Mouse (Mus musculus): Measurements from ENCODE around the gene Zfp715.

Gene Zfp715

GRCm38 (mm10) chr7:43313013-43313428, at the start of gene Zfp715:
Zfp715 (minus strand) TSS chr7:43313294.
- peak; percentile 97 for DNase-seq

DNA sequence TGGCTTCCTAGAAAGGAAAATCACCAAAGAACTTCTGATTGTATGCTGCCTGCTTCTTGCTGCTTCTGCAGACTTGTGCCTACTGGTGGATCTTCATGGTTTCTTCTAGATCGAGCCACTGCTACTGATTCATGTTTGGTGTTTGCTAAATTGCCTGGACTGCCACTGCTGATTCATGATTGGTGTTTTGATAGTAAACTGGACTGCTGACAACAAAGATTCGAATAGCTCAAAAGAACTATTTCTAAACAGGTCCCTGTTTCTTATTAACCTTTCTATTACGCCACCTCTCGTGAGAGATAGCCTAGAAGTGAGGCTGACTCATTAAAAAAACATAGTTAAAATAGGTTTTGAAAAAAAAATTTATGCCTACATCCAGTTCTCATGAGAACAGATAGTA, 48.9 kb upstream of the Zfp715 start:
- DNase-seq: no peak

GRCm38 (mm10) chr7:43361442-43361841, 48.3 kb upstream of the Zfp715 start:
- no peak for DNase-seq

DNA sequence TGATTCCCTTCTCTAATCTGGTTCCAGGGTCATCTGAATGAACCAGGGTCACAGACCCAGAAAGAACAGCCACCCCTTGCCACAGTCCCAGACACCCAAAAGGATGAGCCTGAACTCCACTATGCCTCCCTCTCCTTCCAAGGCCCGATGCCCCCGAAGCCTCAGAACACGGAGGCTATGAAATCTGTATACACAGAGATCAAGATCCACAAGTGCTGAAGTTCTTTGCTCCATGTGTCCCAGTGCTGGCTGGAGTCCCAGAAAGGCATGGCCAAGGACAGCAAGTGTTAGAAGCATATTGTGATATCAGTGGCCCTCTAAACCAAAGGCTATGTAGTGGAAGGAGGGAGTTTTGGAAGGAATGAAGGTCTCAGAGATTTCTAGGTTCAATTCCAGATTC, 45.5 kb upstream of the Zfp715 start:
- no peak for DNase-seq

DNA sequence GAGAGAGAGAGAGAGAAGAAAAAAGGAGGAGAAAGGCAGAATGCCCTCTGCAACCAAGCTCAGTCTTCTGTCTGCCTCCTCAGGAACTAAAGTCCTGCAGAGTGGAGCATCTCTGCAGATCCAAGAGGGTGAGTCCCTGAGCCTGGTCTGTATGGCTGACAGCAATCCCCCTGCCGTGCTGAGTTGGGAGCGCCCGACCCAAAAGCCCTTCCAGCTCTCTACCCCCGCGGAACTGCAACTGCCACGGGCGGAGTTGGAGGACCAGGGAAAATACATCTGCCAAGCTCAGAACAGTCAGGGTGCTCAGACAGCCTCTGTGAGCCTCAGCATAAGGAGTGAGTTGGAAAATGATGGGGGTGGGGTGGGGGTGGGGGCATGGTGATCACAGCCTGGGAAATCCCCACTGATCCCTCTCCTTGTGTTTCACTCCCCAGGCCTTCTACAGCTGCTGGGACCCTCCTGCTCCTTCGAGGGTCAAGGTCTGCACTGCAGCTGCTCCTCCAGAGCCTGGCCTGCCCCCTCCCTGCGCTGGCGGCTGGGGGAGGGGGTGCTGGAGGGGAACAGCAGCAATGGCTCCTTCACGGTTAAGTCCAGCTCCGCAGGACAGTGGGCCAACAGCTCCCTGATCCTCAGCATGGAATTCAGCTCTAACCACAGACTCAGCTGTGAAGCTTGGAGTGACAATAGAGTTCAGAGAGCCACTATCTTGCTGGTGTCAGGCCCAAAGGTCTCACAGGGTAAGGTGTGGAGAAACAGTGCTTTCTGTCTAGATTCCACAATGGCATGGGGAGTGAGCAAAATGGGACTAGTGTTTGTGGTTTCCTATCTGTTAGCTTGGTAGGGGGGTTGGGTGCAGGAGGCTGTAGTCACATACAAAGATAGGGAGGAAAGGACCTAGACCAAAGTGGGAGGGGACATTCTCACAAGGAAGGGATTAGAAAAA, 42.1 kb upstream of the Zfp715 start:
- DNase-seq: peak; percentile 26

- DNase-seq: no peak
Observed at GRCm38 (mm10) chr7:43353758-43354157, 40.7 kb upstream of the Zfp715 start.

DNA sequence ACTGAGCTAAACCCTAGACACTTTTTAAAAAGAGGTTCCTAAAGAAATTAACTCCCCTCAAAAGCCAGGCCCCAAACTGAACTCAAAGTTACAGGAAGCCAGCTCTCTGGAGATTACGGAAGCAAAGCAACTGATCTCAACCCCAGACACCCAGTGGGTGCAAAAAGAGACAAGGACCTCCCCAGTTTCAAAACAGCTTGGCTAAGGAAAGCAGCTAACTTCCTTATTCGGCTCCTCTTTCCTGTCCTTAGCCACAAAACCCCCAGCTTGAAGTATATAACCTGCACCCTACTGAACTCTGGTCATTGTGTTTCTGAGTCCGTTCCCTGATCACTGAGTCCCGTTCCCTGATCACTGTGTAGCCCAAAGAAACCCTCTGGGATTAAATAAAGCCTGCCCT, 40.0 kb upstream of the Zfp715 start:
- DNase-seq: peak; percentile 59

DNA sequence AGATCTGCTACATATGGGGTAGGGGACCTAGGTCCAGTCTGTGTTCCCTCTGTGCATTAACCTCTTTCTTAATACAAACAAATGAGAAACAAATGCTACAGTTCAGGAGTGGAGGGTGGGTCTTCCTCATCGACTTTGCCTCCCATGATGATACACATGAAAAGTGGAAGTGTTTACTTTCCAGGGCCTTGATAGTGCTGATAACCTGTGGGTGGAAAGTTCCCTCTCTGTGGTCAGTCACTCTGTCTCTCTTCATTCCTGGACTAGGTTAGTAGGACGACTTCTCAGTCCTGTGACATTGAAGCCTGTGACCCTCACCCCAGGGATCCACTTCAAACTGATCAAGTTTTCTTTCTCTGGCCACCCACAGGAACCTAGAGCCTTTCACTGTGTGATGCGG, 38.1 kb upstream of the Zfp715 start, which contains the start of gene Siglecf:
Gene Siglecf, plus strand, starts transcription at position 188 of the 400 bp plus-strand sequence.
- no peak for DNase-seq

GRCm38 (mm10) chr7:43349623-43350022, 36.5 kb upstream of the Zfp715 start:
- DNase-seq: peak; percentile 15

- DNase-seq: no peak
Observed at GRCm38 (mm10) chr7:43346571-43346970, 33.5 kb upstream of the Zfp715 start.

- DNase-seq: no peak
Observed at GRCm38 (mm10) chr7:43346148-43346547, 33.1 kb upstream of the Zfp715 start.

DNA sequence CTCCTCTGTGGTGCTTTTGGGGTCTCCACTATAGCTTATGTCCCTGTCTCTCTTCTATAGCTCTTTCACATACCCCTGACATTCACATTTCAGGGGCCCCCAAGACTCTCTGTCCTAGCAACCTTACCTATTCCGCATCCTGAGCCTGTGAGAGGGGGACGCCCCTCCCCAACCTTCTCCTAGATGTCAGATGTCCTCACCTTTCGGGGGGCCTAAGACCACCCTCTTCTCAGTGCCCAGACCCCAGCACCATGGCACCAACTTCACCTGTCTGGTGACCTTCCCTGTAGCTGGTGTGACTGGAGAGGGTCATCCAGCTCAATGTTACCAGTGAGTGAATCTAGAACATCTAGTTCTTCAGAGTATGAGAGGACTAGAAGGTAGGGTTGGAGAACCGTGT, 31.4 kb upstream of the Zfp715 start:
- no peak for DNase-seq

DNA sequence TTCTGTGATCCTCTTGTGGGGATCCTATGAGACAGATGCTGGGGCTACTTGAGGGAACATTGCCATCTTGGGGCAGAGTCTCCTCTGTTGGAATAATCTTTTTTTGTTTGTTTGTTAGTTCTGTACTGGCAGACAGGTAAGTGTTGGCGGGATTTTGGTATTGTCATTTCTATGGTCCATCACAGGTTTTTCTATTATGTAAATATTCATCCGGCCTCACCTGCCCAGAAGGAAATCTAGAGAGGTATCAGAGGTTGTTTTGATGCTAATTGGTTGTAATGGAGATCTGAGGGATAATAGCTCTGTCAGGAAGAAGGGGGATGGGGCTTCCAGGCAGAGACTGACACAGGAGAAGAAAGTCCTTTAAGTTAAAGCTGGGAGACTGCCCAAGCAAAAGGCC, 30.9 kb upstream of the Zfp715 start:
- no peak for DNase-seq

DNA sequence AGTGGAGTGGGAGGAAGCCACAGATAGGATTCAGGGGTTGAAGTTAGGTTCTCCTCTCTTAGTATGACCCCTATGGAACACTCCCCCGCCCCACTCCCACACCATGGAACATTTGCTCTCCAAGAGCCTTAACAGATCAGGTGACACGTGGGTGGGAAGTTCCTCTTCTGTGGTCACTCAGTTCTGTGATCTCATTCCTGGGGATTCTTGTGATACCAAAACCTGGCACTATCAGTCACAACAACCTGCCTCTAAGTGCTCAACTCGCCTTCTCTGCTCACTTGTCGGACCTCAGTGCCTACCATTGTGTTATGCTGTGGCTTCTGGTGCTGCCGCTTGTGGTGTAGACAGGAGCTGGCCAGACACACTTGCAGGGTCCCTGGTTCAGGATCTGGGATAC, 30.1 kb upstream of the Zfp715 start:
- DNase-seq: no peak

DNA sequence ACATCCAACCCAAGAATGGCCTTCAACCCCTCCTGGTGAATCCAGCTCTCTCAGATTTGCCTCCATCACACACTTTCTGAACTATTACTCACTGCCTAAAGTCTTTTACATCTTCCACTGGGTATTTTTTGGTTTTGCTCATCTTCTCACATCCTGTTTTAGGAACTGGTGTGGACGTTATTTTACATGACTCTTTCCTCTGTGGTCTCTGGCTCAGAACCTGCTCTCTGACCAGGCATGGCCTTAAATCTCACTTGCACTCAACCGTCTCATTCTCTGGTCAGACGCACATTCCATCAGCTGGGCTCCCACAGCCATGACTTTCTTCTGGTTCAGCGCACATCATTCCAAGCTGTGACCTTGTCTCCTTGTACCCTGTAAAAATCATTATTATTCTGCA, 27.7 kb upstream of the Zfp715 start:
- no peak for DNase-seq

GRCm38 (mm10) chr7:43333899-43334298, 20.8 kb upstream of the Zfp715 start:
- no peak for DNase-seq

GRCm38 (mm10) chr7:43333203-43333602, 20.1 kb upstream of the Zfp715 start:
- no peak for DNase-seq

- no peak for DNase-seq
Observed at GRCm38 (mm10) chr7:43328101-43328500, 15.0 kb upstream of the Zfp715 start.

DNA sequence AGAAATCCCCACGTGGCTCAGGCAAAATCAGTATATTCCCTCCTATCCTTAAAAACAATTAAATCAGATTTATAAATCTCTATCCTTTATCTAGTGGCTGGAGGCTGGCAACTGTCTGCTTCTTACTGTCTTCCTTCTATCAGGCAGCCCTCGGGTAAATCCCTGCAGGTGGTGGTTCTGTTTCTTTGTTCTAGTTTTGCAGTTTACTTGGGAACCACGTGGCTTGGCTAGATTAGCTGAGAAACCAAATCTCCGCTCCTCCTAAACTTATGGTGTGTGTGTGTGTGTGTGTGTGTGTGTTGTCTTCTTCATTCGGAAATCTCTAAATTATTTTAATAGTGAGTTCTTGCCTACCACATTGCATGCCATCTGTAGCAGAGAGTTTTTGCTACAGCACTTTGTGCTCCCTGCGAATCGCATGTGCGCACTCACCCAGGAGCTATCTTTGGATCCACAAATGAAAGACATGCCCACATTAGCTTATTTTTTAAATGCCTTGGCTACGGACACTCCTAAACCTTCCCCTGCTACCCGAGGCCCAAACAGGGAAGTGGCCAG, 13.2 kb upstream of the Zfp715 start:
- peak; percentile 57 for DNase-seq

DNA sequence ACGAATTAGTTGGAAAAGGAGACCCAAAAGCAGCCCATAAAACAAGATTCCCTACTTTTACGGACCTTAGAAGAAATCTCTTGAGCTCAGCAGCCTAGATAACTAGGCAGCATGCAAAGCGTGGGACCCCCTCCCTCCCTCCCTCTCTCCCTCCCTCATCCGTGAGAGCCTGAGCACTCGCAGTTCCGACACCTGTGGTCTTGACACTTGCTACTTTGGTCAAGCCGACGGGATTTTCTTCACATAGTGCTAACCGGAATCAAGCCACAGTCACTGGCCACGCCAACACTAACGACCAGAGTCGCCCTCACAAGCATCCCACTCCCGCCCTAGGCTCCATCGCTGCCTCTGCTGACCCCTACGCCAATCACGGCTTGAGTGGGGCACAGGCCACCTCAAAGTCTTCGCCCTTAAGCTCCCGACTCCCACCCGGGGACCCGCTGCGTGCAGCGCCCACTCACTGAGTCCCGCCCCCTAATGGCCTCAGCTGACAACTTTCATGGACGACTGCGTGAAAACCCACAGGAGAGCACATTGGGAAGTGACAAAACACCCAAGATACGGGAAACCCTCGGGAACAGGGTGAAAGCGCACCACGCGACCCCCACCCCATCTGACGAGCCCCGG, 595 bp downstream of the Zfp715 start:
- no peak for DNase-seq

DNA sequence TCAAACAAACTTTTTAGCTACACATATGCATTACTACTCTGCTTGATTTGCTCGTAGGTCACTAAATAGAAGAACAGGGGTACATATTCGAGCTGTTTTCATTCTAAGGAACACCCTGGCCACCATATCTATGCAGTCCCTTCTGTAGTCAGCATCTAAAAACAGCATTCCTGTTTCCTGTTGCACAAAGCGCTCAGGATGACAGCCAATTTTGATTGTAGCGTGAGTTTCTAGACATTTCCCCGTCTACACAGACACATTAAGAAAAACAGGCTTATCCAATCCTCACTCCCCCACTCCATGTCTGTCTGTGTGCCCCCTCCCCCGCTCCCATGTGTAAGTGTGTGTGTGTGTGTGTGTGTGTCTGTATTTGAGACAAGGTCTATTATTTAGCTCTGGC, 1.5 kb downstream of the Zfp715 start:
- no peak for DNase-seq

DNA sequence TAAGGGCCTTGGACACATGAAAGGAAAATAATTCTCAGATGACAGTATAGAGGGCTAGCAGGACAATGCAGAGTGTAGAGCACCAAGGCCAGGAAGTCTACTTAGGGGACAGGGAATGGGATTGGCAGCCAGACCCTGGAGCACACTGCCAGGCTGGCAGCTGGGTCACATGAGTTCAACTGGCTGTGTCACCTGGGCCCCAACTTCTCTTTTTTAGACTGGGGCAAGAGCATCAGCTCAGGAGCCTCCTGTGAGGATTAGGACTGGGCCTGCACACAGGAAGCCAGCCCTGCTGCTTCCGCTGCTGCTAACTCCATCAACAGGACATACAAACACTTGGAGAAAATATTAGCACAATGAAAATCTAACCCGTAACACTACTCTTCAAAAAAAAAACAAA, 4.0 kb downstream of the Zfp715 start:
- DNase-seq: no peak

GRCm38 (mm10) chr7:43305235-43305634, 7.9 kb downstream of the Zfp715 start:
- no peak for DNase-seq

DNA sequence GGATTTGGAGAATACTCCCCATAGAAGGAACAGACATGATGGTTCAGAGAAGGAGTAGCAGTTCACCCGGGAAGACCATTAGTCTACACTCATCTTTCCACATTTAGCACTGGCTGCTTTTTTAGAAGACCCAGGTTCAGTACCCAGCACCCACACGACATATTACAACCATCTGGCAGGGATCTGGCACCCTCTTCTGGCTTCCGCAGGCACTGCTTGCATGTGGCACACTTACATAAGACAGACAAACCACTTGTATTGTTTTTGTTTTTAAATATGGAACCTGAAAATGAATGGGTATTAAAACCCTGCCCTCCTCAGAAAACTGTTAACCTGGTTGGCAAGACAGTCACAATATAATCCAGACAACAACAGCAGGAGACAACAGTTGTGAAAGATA, 21.6 kb downstream of the Zfp715 start:
- no peak for DNase-seq
